Mouse (Mus musculus): ENCODE results near the gene Abcb9. TPM values are rescaled to one million over a fixed set of nuclear protein-coding genes. Genes with fewer than 3 reads are reported as not detected.

The Abcb9 gene
- 3.9 TPM for polyA plus RNA-seq (2015; fragmentation: Illumina TruSeq; extraction: RNeasy Lipid Tissue Mini Kit (QIAGEN cat#74804); ENCODE audit: insufficient read depth, low read depth, low replicate concordance)

DNA sequence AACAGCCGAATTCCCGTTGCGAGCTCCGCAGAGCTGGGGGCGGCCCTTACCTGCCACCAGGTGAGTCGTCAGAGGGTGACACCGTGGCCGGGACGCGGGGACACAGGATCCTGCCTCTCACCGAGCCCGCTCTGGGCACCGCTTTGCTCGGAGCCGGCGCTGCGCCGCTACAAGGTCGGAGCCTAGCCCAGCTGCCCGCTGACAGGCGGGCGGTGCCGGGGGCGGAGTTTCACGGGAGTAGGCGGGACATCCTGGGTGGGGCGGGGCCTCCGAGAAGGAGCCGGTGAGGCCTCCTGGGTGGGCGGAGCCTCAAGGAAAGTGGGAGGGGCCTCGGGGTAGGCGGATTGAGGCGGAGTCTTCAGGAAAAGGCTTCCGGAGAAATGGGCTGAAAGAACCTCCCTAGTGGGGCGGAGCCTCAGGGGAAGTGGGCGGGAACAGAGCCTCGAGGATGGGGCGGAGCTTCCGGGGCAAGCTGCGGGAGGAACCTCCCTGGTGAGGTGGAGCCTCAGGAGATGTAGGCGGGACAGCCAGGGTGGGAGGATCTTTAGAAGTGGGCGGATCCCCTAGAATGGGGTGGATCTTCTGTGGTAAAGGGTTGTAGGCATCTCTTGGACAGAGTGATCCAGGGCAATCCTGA lies at the start of gene Abcb9:
Gene Abcb9 (minus strand): TSS at position 203 of the 637 bp plus-strand sequence.

GRCm38 (mm10) chr5:124115990-124116845 lies 20.6 kb upstream of the Abcb9 start, which contains the start of gene Arl6ip4:
Gene Arl6ip4 (plus strand): TSS chr5:124116089.

GRCm38 (mm10) chr5:124111742-124112497 lies 16.3 kb upstream of the Abcb9 start, which contains the start of gene Ogfod2:
Gene Ogfod2 (plus strand): TSS chr5:124112297.

GRCm38 (mm10) chr5:124032001-124032508 lies 63.5 kb downstream of the Abcb9 start, which contains the start of gene Vps37b:
Gene Vps37b (minus strand): TSS chr5:124032270.

Other genes starting within 250 kb of the Abcb9 start
- gene Hcar2, start 230.3 kb downstream of the Abcb9 start, polyA plus RNA-seq (2015; fragmentation: Illumina TruSeq; extraction: RNeasy Lipid Tissue Mini Kit (QIAGEN cat#74804); ENCODE audit: insufficient read depth, low read depth, low replicate concordance) = not detected
- 0.41 TPM for gene Hcar1, start 215.8 kb downstream of the Abcb9 start, polyA plus RNA-seq (2015; fragmentation: Illumina TruSeq; extraction: RNeasy Lipid Tissue Mini Kit (QIAGEN cat#74804); ENCODE audit: insufficient read depth, low read depth, low replicate concordance)
- 7.8 TPM for gene Denr, start 188.6 kb downstream of the Abcb9 start, polyA plus RNA-seq (2015; fragmentation: Illumina TruSeq; extraction: RNeasy Lipid Tissue Mini Kit (QIAGEN cat#74804); ENCODE audit: insufficient read depth, low read depth, low replicate concordance)
- not detected for gene Gm43518, start 168.4 kb downstream of the Abcb9 start, polyA plus RNA-seq (2015; fragmentation: Illumina TruSeq; extraction: RNeasy Lipid Tissue Mini Kit (QIAGEN cat#74804); ENCODE audit: insufficient read depth, low read depth, low replicate concordance)
- 3.9 TPM for gene Ccdc62, start 165.1 kb downstream of the Abcb9 start, polyA plus RNA-seq (2015; fragmentation: Illumina TruSeq; extraction: RNeasy Lipid Tissue Mini Kit (QIAGEN cat#74804); ENCODE audit: insufficient read depth, low read depth, low replicate concordance)
- 11.9 TPM for gene Hip1r, start 122.2 kb downstream of the Abcb9 start, polyA plus RNA-seq (2015; fragmentation: Illumina TruSeq; extraction: RNeasy Lipid Tissue Mini Kit (QIAGEN cat#74804); ENCODE audit: insufficient read depth, low read depth, low replicate concordance)
- 4.9 TPM for gene Vps37b, start 63.5 kb downstream of the Abcb9 start, polyA plus RNA-seq (2015; fragmentation: Illumina TruSeq; extraction: RNeasy Lipid Tissue Mini Kit (QIAGEN cat#74804); ENCODE audit: insufficient read depth, low read depth, low replicate concordance)
- 19.6 TPM for gene Ogfod2, start 16.5 kb upstream of the Abcb9 start, polyA plus RNA-seq (2015; fragmentation: Illumina TruSeq; extraction: RNeasy Lipid Tissue Mini Kit (QIAGEN cat#74804); ENCODE audit: insufficient read depth, low read depth, low replicate concordance)
- 23.1 TPM for gene Arl6ip4, start 20.3 kb upstream of the Abcb9 start, polyA plus RNA-seq (2015; fragmentation: Illumina TruSeq; extraction: RNeasy Lipid Tissue Mini Kit (QIAGEN cat#74804); ENCODE audit: insufficient read depth, low read depth, low replicate concordance)
- 13.0 TPM for gene Pitpnm2, start 154.0 kb upstream of the Abcb9 start, polyA plus RNA-seq (2015; fragmentation: Illumina TruSeq; extraction: RNeasy Lipid Tissue Mini Kit (QIAGEN cat#74804); ENCODE audit: insufficient read depth, low read depth, low replicate concordance)
- 1.5 TPM for gene Mphosph9, start 232.2 kb upstream of the Abcb9 start, polyA plus RNA-seq (2015; fragmentation: Illumina TruSeq; extraction: RNeasy Lipid Tissue Mini Kit (QIAGEN cat#74804); ENCODE audit: insufficient read depth, low read depth, low replicate concordance)
- 1.3 TPM for gene 2810006K23Rik, start 232.3 kb upstream of the Abcb9 start, polyA plus RNA-seq (2015; fragmentation: Illumina TruSeq; extraction: RNeasy Lipid Tissue Mini Kit (QIAGEN cat#74804); ENCODE audit: insufficient read depth, low read depth, low replicate concordance)